In the genomic region with DNA sequence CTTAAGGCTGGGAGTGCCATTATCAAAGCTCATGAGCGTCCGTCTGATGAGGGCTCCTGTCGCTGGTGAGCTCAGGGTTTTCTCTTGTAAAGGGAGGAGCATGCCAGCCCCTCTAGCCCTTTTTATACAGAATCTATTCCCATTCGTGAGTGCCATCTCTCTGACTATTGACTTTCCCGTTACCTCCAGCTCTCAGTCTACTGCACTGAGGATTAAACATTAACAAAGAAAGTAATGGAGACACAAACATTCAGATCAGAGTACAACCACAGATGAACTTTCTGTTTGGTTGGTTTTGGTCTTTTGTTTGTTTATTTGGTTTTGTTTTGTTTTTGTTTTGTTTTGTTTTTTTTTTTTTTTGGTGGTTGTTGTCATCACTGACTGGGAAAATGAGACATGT, we compare ENCODE assay signal across 32 mouse cellular contexts. TPM values are rescaled to one million over a fixed set of nuclear protein-coding genes. Genes with fewer than 3 reads are reported as not detected.
A peak's percentile ranks its signal among the peaks of the same experiment; 100 is the strongest.
DNase-seq lines count a peak whose midpoint lies in the region; ATAC-seq and TF ChIP-seq lines count a peak whose summit lies in the region.
"Had no signal": no experiment of that assay in that cellular context is flagged by ENCODE, and none has a peak within 500 bp of the region (broad histone marks: within the 10 kb centered on the region; RNA-seq: fewer than 3 reads in every experiment).

No protein-coding gene starts in this region.

- no peaks in the 10 kb centered on the region for H3K4me1 ChIP-seq in kidney, embryonic 15.5 days
- H3K4me1 ChIP-seq in liver, embryonic 13.5 days (replicated peaks): 0 out of 2 replicates have a peak, but pooled peaks cover 3% of the 10 kb centered on the region
- H3K4me1 ChIP-seq in liver, postnatal 0 days (ENCODE audit: insufficient read depth): peaks cover 12% of the 10 kb centered on the region
- H3K4me1 ChIP-seq: embryonic facial prominence, embryonic 10.5 days; embryonic facial prominence, embryonic 13.5 days; forebrain, embryonic 12.5 days; forebrain, embryonic 15.5 days; heart, embryonic 15.5 days; hindbrain, embryonic 10.5 days; hindbrain, embryonic 13.5 days had no signal

- TF ChIP-seq CTCF in liver, postnatal 0 days (IDR thresholded peaks at IDR 0.05; ENCODE audit: low read depth): no peak

- no peaks in the 10 kb centered on the region for H3K27me3 ChIP-seq in kidney, embryonic 15.5 days
- no peaks in the 10 kb centered on the region for H3K27me3 ChIP-seq in liver, embryonic 13.5 days
- no peaks in the 10 kb centered on the region for H3K27me3 ChIP-seq in liver, postnatal 0 days (ENCODE audit: insufficient read depth, low read length)
- H3K27me3 ChIP-seq: embryonic facial prominence, embryonic 13.5 days; forebrain, embryonic 12.5 days; forebrain, embryonic 15.5 days; heart, embryonic 12.5 days; heart, embryonic 15.5 days; hindbrain, embryonic 13.5 days; Patski had no signal

- no peak overlapping the region for H3K4me2 ChIP-seq in kidney, embryonic 15.5 days
- no peak overlapping the region for H3K4me2 ChIP-seq in liver, embryonic 13.5 days
- H3K4me2 ChIP-seq in liver, postnatal 0 days (ENCODE audit: low read depth, low read length): no peak overlapping the region
- H3K4me2 ChIP-seq: embryonic facial prominence, embryonic 13.5 days; forebrain, embryonic 12.5 days; forebrain, embryonic 15.5 days; heart, embryonic 12.5 days; heart, embryonic 15.5 days; hindbrain, embryonic 13.5 days had no signal

- H3K9ac ChIP-seq in kidney, embryonic 15.5 days: no peak overlapping the region
- no peak overlapping the region for H3K9ac ChIP-seq in liver, embryonic 13.5 days
- H3K9ac ChIP-seq in liver, postnatal 0 days (replicated peaks): no peak overlapping the region
- H3K9ac ChIP-seq: embryonic facial prominence, embryonic 13.5 days; forebrain, embryonic 12.5 days; forebrain, embryonic 15.5 days; heart, embryonic 12.5 days; heart, embryonic 15.5 days; hindbrain, embryonic 13.5 days had no signal

- 71% methylated on average over 5 of the region's 5 CpGs for WGBS in kidney, embryonic 15.5 days
- WGBS in liver, embryonic 13.5 days (ENCODE audit: insufficient replicate concordance): 62% methylated on average over 5 of the region's 5 CpGs
- 54% methylated on average over 5 of the region's 5 CpGs for WGBS in liver, postnatal 0 days (ENCODE audit: insufficient replicate concordance)

- ATAC-seq in kidney, embryonic 15.5 days (replicated peaks; ENCODE audit: low FRiP score): no peak
- ATAC-seq in liver, embryonic 13.5 days (ENCODE audit: low read depth): peak; percentile 50
- no peak for ATAC-seq in liver, postnatal 0 days
- ATAC-seq: forebrain, embryonic 15.5 days had no signal

- DNase-seq in kidney, adult 18-20 months: peak; percentile 8
- peak; percentile 7 to 18 for DNase-seq in kidney, postnatal 36 days
- DNase-seq in kidney, postnatal 4 days: no peak
- no peak for DNase-seq in liver, embryonic 13.5 days
- DNase-seq in liver, postnatal 0 days: no peak
- DNase-seq in cerebellum, postnatal 36 days: no peak
- DNase-seq: adrenal gland, adult 2 months; adrenal gland, postnatal 14 days; B cell, adult 2 months; cerebellum, adult 11 months; cerebellum, adult 2 months; cerebellum, adult 9-11 months; cerebellum, postnatal 25 days; embryo, embryonic 11 days; gastrocnemius, postnatal 25 days; heart, adult 18-20 months; heart, postnatal 10 days; heart, postnatal 36 days had no signal

- no peaks in the 10 kb centered on the region for H3K9me3 ChIP-seq in kidney, embryonic 15.5 days (replicated peaks)
- H3K9me3 ChIP-seq in liver, embryonic 13.5 days (replicated peaks): no peaks in the 10 kb centered on the region
- H3K9me3 ChIP-seq in liver, postnatal 0 days (ENCODE audit: low read length): no peaks in the 10 kb centered on the region
- H3K9me3 ChIP-seq: embryonic facial prominence, embryonic 10.5 days; embryonic facial prominence, embryonic 13.5 days; forebrain, embryonic 12.5 days; forebrain, embryonic 15.5 days; G1E; heart, embryonic 12.5 days; heart, embryonic 15.5 days; hindbrain, embryonic 10.5 days; hindbrain, embryonic 13.5 days had no signal

- no peak overlapping the region for H3K4me3 ChIP-seq in kidney, embryonic 15.5 days (replicated peaks)
- H3K4me3 ChIP-seq in liver, embryonic 13.5 days (replicated peaks): no peak overlapping the region
- H3K4me3 ChIP-seq in liver, postnatal 0 days (ENCODE audit: low read depth, low read length): no peak overlapping the region
- H3K4me3 ChIP-seq: embryonic facial prominence, embryonic 10.5 days; embryonic facial prominence, embryonic 13.5 days; erythroblast, embryonic 14.5 days; forebrain, embryonic 12.5 days; forebrain, embryonic 15.5 days; heart, embryonic 12.5 days; heart, embryonic 15.5 days; hindbrain, embryonic 10.5 days; hindbrain, embryonic 13.5 days had no signal

- H3K36me3 ChIP-seq in kidney, embryonic 15.5 days: no peaks in the 10 kb centered on the region
- H3K36me3 ChIP-seq in liver, embryonic 13.5 days: no peaks in the 10 kb centered on the region
- H3K36me3 ChIP-seq in liver, postnatal 0 days (replicated peaks; ENCODE audit: insufficient read depth, low read length): no peaks in the 10 kb centered on the region
- H3K36me3 ChIP-seq: embryonic facial prominence, embryonic 10.5 days; embryonic facial prominence, embryonic 13.5 days; forebrain, embryonic 12.5 days; forebrain, embryonic 15.5 days; G1E; heart, embryonic 12.5 days; heart, embryonic 15.5 days; hindbrain, embryonic 10.5 days; hindbrain, embryonic 13.5 days had no signal

- TF ChIP-seq EP300 in liver, postnatal 0 days (IDR thresholded peaks at IDR 0.05; ENCODE audit: low read depth): no peak

- no peak overlapping the region for H3K27ac ChIP-seq in kidney, embryonic 15.5 days
- H3K27ac ChIP-seq in liver, embryonic 13.5 days: peak overlapping the region; percentile 23; the same call in 1 of the 2 replicates
- no peak overlapping the region for H3K27ac ChIP-seq in liver, postnatal 0 days (ENCODE audit: low read depth)
- H3K27ac ChIP-seq: embryonic facial prominence, embryonic 10.5 days; embryonic facial prominence, embryonic 13.5 days; forebrain, embryonic 12.5 days; forebrain, embryonic 15.5 days; heart, embryonic 15.5 days; hindbrain, embryonic 10.5 days; hindbrain, embryonic 13.5 days had no signal

RNA-seq across cellular contexts. Expression of a gene that starts 11.4 kb away (rescaled TPM):
- polyA plus RNA-seq in kidney, embryonic 15.5 days (2015; fragmentation: Nextera tagmentation; extraction: Ambion mirVana): not detected in 2 replicates
- not detected in 2 replicates for polyA plus RNA-seq in liver, embryonic 13.5 days (2015; fragmentation: Nextera tagmentation; extraction: Ambion mirVana)
- not detected in 2 replicates for polyA plus RNA-seq in liver, postnatal 0 days (2015; fragmentation: Nextera tagmentation; extraction: Ambion mirVana)
- polyA plus RNA-seq: adrenal gland, adult 2 months; cerebellum, adult 2 months; cortical plate, adult 2 months; embryonic facial prominence, embryonic 10.5 days; embryonic facial prominence, embryonic 13.5 days; erythroblast, embryonic 14.5 days; forebrain, embryonic 12.5 days; forebrain, embryonic 15.5 days; G1E; gonadal fat pad, adult 2 months; hindbrain, embryonic 10.5 days; hindbrain, embryonic 13.5 days; Patski had no signal

RNA-seq across cellular contexts. Expression of a gene that starts 46.3 kb away (rescaled TPM):
- polyA plus RNA-seq in kidney, embryonic 15.5 days (2015; fragmentation: Nextera tagmentation; extraction: Ambion mirVana): not detected in 2 replicates
- polyA plus RNA-seq in liver, embryonic 13.5 days (2015; fragmentation: Nextera tagmentation; extraction: Ambion mirVana): not detected in 2 replicates
- not detected in 2 replicates for polyA plus RNA-seq in liver, postnatal 0 days (2015; fragmentation: Nextera tagmentation; extraction: Ambion mirVana)
- polyA plus RNA-seq: adrenal gland, adult 2 months; cerebellum, adult 2 months; cortical plate, adult 2 months; embryonic facial prominence, embryonic 10.5 days; embryonic facial prominence, embryonic 13.5 days; erythroblast, embryonic 14.5 days; forebrain, embryonic 12.5 days; forebrain, embryonic 15.5 days; G1E; gonadal fat pad, adult 2 months; heart, embryonic 12.5 days; heart, embryonic 15.5 days; hindbrain, embryonic 10.5 days; hindbrain, embryonic 13.5 days; Patski had no signal

RNA-seq across cellular contexts. Expression of a gene that starts 58.7 kb away (rescaled TPM):
- polyA plus RNA-seq in kidney, embryonic 15.5 days (2015; fragmentation: Nextera tagmentation; extraction: Ambion mirVana): not detected in 2 replicates
- polyA plus RNA-seq in liver, embryonic 13.5 days (2015; fragmentation: Nextera tagmentation; extraction: Ambion mirVana): not detected in 2 replicates
- polyA plus RNA-seq in liver, postnatal 0 days (2015; fragmentation: Nextera tagmentation; extraction: Ambion mirVana): not detected in 2 replicates
- polyA plus RNA-seq: adrenal gland, adult 2 months; cerebellum, adult 2 months; cortical plate, adult 2 months; embryonic facial prominence, embryonic 10.5 days; embryonic facial prominence, embryonic 13.5 days; erythroblast, embryonic 14.5 days; forebrain, embryonic 12.5 days; forebrain, embryonic 15.5 days; G1E; gonadal fat pad, adult 2 months; heart, embryonic 12.5 days; heart, embryonic 15.5 days; hindbrain, embryonic 10.5 days; hindbrain, embryonic 13.5 days; Patski had no signal

Comparison
In these comparisons a context has a peak if more than half of its experiments do, and no peak if none do; other contexts are left out.
1. DNase-seq: peak in kidney, adult 18-20 months (single experiment) and kidney, postnatal 36 days (2 of 2); none in kidney, postnatal 4 days (0 of 2), liver, embryonic 13.5 days (single experiment), liver, postnatal 0 days (single experiment) and cerebellum, postnatal 36 days (0 of 2).